Mouse (Mus musculus): ENCODE results near the gene Rhof.

Rhof gene

DNA sequence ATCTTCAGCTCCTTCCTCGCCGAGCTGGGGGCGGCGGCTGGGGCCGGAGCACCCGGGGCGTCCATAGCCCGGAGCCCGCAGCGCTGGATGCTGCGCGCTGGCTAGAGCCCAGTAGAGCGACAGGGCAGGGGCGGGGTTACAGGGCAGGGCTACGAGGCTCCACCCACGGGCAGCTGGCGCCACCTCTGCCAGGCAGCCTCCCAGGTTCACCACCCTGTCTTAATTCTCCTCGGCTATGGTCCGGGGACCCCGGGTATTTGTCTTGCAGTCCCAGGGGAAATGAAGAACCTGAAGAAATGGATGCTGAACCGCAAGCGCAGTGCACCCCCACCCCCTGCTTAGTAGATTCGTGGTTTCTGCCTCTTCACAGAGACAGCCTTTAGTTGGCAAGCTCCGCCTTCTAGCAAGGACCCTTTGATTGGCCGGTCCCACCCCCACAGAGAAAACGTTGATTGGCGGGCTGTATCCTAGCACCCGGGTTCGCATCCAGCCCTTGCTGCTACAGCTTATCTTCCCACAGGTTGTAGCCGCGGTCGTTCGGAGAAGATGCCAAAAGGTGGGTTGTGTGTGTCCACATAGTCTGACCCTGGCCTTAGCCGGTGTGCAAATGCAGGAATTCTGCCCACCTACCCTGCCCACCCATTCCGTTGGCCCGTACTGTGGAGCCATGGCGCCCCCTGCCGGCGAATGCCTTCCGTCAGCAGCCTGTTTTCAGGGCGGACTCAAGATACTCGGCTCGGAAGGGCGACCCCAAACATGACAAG lies at the start of gene Rhof:
Rhof (minus strand) TSS at position 385 of the 764 bp plus-strand sequence.
- DNase-seq (ENCODE audit: low read depth in 1 of 2, low spot score in 2 of 2), result peak; percentile 36 to 75

DNA sequence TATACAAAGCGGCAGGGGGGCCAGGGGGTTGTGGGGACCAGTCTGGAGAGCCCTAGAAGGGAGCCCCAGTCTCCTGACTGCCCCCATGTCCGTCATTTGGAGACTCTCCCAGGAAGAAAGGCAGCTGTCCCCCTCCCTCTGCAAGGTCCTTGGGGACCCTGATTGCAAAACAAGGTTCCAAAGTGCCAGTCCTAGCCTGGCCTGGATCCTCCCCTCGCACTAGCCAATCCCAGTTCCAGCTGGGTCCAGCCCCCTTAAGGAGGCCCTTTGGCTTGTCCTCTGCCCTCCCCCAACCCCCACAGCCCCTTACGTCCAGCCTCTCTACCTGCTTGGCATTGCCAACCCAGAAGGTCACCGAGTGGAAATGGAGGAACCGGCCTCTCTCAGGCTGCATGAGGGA lies 49.0 kb upstream of the Rhof start:
- DNase-seq (ENCODE audit: low read depth in 1 of 2, low spot score in 2 of 2), result no peak

DNA sequence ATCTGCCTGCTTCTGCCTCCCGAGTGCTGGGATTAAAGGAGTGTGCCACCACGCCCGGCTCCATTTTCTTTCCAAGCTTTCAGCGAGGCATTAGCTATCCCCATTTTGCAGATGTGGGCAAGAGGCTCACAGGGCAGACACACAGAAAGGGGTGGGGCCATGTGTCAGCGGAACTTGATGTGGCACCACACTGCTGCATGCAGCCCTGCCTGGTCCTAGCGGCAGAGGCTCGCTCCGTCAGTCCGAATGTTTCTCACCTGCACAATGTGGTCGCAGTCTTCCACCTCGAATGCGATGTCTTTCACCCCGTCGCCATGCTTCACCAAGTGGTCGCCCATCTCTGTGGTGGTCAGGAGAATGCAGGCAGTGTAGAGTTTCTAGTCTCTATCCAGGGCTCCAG lies 47.9 kb upstream of the Rhof start:
- no peak for DNase-seq (ENCODE audit: low read depth in 1 of 2, low spot score in 2 of 2)

DNA sequence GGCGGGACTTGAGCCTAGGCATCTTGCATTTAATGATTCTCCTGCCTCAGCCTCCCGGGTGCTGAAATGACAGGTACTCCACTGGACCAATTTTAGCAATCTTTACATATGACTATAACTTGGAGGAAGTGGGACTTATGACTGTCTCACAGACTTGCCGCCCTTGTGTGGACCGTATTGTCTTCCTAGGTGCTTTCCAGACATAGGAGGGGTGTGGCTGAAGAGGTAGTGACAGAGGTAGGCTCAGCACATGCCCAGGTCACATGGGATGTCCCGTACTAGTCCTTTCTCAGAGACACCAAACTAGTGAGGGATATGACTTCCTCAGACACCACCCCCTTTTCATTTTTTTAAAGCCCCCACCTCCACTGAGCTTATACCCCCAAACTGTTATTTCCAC lies 46.3 kb upstream of the Rhof start:
- DNase-seq (ENCODE audit: low read depth in 1 of 2, low spot score in 2 of 2), result no peak

DNA sequence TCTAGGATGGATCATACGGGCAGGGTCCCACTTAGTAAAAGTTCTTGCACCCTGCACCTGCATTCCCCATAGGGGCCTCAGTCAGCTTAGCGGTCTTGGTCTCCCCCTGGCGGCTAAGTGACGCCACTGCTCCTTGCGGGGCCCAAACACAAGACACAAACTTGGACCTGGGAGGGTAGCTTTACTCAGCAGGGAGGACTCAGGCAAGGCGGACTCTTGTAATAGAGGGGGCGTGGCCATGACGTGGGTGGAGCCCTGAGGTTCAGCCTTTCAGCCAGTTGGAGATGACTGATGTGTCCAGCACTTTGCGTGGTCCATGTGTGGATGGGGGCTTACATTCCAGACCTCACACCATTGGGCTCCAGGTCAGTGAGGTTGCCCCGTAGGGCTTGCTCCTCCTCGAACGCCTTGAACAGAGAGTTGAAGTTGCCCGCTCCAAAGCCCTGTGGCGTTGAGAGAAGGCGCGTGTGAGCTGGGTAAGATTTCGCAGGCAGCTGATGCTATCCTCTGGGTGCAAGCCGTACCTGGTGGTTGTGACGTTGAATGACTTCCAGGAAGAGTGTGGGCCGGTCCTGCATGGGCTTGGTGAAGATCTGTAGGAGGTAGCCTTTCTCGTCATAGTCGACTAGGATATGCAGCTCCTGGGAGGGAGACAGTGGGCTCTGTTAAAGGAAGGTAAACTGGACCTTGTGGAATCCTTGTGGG lies 39.3 kb upstream of the Rhof start:
- peak; percentile 63 to 74 for DNase-seq (ENCODE audit: low read depth in 1 of 2, low spot score in 2 of 2)

DNA sequence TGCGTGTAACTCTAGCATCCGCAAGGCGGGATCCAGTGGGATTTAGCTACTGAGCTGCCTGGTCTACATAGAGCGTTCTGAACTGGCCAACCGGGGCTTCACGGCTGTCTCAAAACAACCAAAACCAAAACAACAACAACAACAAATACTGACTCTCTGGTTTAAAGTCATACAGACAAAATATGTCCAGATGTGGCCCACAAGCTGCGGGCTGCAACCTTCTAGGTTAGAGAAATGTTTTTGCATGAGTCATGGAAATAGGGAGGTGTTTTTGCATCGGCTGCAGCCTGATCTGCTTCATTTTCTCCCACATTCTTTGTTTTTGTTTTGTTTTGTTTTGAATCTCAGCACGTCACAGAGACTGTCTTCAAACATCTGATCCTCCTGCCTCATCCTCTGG lies 37.9 kb upstream of the Rhof start:
- no peak for DNase-seq (ENCODE audit: low read depth in 1 of 2, low spot score in 2 of 2)

DNA sequence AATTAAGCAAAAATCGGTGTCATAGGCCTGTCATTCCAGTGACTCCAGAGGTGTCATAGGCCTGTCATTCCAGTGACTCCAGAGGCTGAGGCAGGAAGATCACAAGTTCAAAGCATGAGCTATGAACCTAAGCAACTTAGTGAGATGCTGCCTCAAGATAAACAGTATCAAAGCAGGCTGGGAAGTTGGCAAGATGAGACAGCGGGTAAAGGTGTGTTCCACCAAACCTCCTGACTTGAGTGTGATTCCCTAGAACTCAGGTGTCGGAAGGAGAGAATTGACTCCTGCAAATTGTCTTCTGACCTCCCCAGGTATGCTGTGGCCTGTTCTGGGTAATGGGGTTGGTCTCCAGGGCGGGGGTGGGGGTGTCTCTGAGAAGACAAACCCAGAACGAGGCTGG lies 36.8 kb upstream of the Rhof start, which contains the start of gene Psmd9:
Psmd9 (plus strand) TSS at position 130 of the 400 bp plus-strand sequence.
- no peak for DNase-seq (ENCODE audit: low read depth in 1 of 2, low spot score in 2 of 2)

DNA sequence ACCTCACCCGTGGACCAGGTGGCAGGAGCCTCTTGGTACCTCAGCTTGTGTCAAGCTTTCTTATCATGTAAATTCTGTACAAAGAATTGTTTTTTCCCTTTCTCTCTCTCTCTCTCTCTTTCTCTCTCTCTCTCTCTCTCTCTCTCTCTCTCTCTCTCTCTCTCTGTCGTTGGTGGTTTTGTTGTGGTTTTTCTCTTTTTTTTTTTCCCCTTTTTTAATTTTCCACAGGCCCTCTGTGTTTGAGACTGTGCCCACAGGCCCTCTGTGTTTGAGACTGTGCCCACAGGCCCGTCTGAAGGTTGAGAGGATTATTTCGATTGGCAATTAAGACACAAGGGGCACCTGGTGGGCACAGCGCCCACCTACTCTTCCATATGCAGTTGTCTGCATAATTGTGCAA lies 35.1 kb upstream of the Rhof start:
- DNase-seq (ENCODE audit: low read depth in 1 of 2, low spot score in 2 of 2), result no peak

DNA sequence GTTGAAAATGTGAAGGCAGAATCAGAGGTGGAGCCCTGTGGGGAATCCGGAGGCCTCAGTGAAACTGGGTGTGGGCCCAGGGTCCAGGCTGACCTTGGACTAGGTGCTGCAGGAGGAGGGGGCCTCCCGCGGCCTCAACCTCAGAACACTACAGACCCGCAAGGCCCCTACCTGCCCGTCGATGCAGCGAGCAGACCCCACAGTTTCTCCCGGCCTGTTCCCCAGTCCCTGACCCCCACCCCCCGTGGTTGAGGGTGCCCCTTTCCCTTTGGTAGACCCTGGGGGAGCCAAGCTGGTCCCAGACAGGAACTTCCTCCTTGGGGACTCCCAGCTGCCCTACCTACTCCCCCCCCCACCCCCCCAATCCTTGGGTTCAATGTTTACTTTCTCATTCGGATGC lies 33.9 kb upstream of the Rhof start:
- no peak for DNase-seq (ENCODE audit: low read depth in 1 of 2, low spot score in 2 of 2)

DNA sequence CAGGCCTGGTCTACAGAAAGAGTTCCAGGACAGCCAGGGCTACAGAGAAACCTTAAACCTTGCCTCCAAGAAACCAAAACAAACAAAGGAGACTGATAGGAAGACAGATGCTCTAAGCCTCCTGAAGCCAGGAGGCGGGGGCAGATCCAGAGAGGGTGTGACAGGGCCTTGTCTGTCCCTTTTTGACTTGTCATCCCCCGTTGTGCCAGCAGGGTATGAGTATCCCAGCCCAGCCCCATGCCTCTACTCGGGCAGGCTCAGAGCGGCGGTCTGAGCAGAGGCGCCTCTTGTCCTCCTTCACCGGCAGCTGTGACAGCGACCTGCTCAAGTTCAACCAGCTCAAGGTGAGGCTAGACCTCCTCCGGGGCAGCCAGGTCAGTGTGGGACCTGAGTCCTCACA lies 30.4 kb upstream of the Rhof start:
- no peak for DNase-seq (ENCODE audit: low read depth in 1 of 2, low spot score in 2 of 2)

DNA sequence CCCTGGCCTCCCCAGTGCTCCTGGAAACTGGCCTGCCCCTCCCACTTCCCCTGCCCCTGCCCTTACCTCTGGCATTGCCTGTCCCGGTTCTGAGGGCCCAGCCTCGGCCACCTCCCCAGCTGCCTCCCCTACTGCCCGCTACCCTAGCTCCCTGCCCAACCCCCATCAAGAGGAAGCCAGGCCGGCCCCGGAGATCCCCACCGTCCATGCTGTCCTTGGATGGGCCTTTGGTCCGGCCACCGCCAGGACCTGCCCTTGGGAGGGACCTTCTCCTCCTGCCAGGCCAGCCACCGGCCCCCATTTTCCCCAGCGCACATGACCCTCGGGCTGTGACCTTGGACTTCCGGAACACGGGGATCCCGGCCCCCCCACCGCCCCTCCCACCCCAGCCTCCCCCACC lies 27.8 kb upstream of the Rhof start:
- DNase-seq (ENCODE audit: low read depth in 1 of 2, low spot score in 2 of 2), result no peak

DNA sequence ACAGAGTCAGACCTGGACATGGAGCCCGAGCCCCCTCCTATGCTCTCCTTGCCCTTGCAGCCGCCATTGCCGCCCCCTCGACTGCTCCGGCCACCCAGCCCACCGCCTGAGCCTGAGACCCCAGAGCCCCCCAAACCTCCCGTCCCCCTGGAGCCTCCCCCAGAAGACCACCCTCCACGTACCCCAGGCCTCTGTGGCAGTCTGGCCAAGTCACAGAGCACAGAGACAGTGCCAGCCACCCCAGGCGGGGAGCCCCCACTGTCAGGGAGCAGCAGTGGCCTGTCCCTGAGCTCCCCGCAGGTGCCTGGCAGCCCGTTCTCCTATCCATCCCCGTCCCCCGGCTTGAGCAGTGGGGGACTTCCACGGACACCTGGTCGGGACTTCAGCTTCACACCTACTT lies 27.4 kb upstream of the Rhof start:
- no peak for DNase-seq (ENCODE audit: low read depth in 1 of 2, low spot score in 2 of 2)

DNA sequence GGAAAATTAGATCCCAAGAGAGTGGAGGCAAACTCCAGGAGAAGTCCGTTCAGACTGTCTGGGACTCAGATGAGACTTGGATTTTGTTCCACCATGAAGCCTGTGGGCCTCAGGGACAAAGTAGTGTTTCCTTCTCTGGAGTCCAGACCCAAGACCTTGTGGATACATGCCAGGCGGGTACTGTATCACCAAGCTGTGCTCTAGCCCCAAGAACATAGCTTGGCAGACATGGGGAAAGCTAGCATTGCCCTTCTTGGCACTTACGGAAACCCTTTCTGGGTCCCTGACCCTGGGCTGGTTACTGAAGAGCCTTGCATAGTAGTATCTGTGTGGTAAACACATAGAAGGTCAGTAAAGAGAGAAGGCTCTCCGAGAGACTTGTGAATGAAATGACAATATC lies 27.0 kb upstream of the Rhof start:
- DNase-seq (ENCODE audit: low read depth in 1 of 2, low spot score in 2 of 2), result no peak

DNA sequence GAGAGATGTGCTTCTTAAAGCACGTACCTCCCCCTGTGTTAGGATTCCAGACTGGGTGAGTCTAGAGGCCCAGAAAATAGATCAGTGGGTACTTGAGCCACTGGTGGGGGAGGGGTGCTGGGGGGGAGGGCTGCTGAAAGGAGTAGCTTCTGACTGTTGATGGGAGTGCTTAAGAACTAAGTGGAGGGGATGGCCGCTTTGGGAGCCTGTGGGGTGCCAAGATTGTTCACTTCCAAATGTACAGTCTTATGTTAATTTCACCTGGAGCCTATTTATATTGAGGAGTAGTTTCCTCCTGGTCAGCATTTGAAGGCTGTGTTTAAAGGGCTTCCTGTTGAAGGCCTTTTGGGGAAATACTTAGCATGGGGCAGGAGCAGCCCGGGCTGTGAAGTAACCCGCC lies 25.5 kb upstream of the Rhof start:
- no peak for DNase-seq (ENCODE audit: low read depth in 1 of 2, low spot score in 2 of 2)

DNA sequence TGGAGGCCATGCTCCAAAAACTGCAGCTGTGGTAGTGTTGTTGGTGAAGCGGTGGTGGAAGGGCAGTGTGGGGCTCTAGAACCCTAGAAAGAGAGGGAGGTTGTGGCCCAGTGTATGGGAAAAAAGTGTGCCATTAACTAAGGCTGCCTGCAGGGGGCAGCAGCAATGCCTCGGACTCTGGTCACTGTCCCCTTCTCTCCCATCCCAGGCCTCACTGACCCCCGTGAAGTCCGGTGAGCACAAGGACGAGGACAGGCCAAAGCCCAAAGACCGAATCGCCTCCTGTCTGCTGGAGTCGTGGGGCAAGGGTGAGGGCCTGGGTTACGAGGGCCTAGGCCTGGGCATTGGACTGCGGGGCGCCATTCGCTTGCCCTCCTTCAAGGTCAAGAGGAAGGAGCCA lies 24.3 kb upstream of the Rhof start:
- DNase-seq (ENCODE audit: low read depth in 1 of 2, low spot score in 2 of 2), result no peak

DNA sequence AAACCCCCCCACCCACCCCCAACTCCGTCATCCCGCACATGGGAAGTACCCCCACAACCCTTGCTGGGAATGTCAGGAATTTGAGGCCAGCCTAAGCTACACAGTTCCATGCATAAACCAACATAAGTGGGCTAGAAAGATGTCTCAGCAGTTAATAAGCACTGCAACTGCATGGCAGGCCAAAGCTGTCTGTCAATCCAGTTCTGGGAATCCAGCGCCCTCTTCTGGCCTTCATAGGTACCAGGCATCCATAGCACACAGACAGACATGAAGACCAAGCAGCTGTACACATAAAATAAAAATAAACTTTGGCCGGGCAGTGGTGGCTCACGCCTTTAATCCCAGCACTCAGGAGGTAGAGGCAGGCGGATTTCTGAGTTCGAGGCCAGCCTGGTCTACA lies 22.9 kb upstream of the Rhof start:
- peak; percentile 45 to 55 for DNase-seq (ENCODE audit: low read depth in 1 of 2, low spot score in 2 of 2)

DNA sequence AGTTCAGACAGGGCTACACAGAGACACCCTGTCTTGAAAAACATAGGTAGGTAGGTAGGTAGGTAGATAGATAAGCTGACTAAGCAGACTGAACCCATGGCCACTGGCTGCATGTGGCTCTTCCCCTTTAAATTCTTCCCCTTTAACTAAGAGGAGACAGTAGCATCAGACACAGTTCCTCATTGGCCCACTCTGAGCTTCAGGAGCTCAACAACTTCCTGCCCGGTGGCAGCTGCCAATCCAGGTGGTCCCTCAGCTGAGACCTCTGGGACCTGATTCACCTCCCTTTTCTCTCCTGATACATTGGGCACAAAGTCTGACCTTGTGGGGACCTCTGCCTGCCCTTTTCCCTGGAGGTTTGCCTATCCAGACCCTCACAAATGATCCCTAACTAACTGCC lies 20.4 kb upstream of the Rhof start:
- DNase-seq (ENCODE audit: low read depth in 1 of 2, low spot score in 2 of 2), result no peak

DNA sequence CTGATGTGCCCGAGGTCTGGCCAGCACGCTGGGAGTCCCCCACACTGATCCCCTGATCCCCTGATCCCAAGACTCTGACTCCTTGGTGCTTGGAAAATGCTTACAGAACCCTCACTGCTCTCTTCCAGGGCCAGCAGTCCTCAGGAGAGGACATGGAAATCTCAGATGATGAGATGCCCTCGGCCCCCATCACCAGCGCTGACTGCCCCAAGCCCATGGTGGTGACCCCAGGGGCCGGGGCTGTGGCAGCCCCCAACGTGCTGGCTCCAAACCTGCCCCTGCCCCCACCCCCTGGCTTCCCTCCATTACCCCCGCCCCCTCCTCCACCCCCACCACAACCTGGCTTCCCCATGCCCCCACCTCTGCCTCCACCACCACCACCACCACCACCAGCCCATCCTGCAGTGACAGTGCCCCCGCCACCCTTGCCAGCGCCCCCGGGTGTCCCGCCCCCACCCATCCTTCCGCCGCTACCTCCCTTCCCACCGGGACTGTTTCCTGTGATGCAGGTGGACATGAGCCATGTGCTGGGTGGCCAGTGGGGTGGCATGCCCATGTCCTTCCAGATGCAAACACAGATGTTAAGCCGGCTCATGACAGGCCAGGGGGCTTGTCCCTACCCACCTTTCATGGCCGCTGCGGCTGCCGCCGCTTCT lies 19.3 kb upstream of the Rhof start:
- DNase-seq (ENCODE audit: low read depth in 1 of 2, low spot score in 2 of 2), result no peak

DNA sequence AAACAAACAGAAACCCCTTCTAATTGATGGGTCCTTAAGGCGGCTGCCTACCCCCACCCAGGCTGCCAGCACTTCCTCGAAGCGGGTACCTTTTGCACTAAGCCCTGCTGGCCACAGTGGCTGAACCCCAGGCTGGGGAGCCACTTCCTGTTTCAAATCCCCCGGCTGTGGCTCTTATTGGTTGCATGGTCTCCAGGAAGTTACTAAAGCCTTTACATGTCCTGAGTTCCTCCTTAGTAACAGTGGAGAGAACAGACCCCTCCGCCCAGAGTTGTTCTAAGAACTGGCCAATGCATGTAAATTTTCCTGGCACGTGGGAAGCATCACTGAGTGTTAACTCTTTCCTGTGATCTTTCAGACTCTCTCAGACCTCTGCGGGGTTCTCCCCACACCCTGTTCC lies 18.6 kb upstream of the Rhof start:
- DNase-seq (ENCODE audit: low read depth in 1 of 2, low spot score in 2 of 2), result peak; percentile 55 to 67

DNA sequence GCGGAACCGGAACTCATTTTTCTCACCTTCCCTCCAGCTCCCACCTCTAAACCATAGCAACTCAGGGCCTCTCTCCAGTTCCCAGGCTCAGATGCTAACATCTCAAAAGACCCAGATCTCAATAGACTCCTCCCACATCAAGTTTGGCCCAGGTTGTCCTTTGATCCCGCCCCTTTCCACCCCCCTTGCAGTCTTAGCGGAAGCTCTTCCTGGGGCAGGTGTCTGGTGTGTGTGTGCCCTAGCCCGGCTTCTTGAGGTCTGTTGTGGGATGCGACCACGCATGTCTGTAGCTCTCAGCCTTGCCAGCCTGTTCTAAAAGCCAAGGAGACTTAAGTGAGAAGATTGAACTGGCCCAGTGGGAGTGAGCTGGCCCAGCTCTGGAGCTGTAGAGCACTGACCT lies 18.1 kb upstream of the Rhof start:
- no peak for DNase-seq (ENCODE audit: low read depth in 1 of 2, low spot score in 2 of 2)

DNA sequence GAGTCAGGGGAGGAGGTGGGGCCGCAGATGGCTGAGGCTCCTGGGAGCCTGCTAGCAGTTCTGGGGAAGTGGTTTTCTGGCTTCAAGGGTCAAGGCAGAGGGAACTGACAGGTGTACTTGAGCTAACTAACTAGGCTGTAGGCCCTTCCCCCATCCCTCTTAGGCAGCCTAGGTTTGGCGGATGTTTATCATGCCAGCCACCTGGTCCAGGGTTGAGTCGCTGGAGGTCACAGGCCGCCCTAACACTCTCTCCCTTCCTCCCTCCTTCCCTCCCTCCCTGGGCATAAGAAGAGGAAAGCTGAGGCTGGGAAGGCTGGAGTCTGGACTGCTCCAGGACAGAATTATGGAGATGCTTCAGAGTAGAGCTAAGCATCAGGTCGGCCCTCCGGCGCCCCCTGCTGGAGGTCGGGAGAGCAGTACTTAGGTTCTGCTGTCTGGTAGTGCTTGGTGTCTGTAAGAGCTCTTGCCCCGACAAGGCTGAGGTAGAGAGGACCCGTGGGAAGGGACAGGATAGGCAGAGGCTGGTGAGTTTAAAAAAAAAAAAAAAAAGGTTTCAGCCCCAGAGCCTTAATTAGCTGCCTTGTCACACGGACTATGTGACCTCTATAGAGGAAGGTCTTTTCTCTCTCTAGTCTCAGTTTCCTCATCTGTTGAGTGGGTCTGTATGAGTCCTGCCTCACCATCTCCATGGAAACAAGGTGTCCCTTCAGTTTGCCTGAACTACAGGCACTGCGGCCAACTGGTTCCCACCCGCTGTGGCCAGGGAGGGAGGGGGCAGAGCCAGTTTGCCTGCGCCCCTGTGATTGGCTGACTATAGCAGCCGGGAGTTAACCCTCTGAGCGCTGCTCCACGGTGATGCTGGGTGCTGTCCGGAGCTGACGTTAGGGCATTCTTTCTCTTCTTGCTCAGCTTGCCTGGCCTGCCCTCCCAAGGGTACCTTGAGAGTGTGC lies 17.2 kb upstream of the Rhof start:
- peak; percentile 64 to 81 for DNase-seq (ENCODE audit: low read depth in 1 of 2, low spot score in 2 of 2)

Data from monocyte, adult 2 months (primary cell).